Comparison of ENCODE assay signal across 8 mouse cellular contexts in genomic region chr13:12503238-12503751, GRCm38 (mm10). TPM values are rescaled to one million over a fixed set of nuclear protein-coding genes. Genes with fewer than 3 reads are reported as not detected.
A peak's percentile ranks its signal among the peaks of the same experiment; 100 is the strongest.
DNase-seq lines count a peak whose midpoint lies in the region; ATAC-seq and TF ChIP-seq lines count a peak whose summit lies in the region.

No protein-coding gene starts in this region.

- peaks cover 8% of the 10 kb centered on the region for H3K4me1 ChIP-seq in kidney, embryonic 16.5 days (ENCODE audit: insufficient read depth, low read length)
- H3K4me1 ChIP-seq in forebrain, embryonic 11.5 days (replicated peaks; ENCODE audit: control insufficient read depth, insufficient read depth, low read length), result peaks cover 5% of the 10 kb centered on the region; the same call in 1 of the 2 replicates
- peaks cover 54% of the 10 kb centered on the region for H3K4me1 ChIP-seq in thymus, adult 2 months (replicated peaks; ENCODE audit: control insufficient read depth, insufficient read depth, low read length)

- no peak for DNase-seq in kidney, postnatal 25 days
- DNase-seq in forebrain, embryonic 11.5 days (ENCODE audit: low spot score), result peak; percentile 59
- peak; percentile 70 for DNase-seq in mesoderm, embryonic 11.5 days (ENCODE audit: low read depth, low spot score)
- peak; percentile 35 for DNase-seq in thymus, adult 2 months
- DNase-seq in right cerebral cortex, postnatal 10 days (ENCODE audit: low spot score in 2 of 2), result no peak
- no peak for DNase-seq in layer of hippocampus, adult 8-10 months (ENCODE audit: low spot score in 2 of 2)
- DNase-seq in heart, adult 18-20 months, result no peak

- peak overlapping the region; percentile 60; the same call in 1 of the 2 replicates for H3K27ac ChIP-seq in kidney, embryonic 16.5 days (ENCODE audit: low read length)
- peak overlapping the region; percentile 63 for H3K27ac ChIP-seq in forebrain, embryonic 11.5 days (ENCODE audit: low read depth, low read length)
- peak overlapping the region; percentile 77 for H3K27ac ChIP-seq in thymus, adult 2 months (ENCODE audit: control insufficient read depth, insufficient read depth, low read length)

- H3K27me3 ChIP-seq in kidney, embryonic 16.5 days (ENCODE audit: insufficient read depth, low read length), result no peaks in the 10 kb centered on the region
- no peaks in the 10 kb centered on the region for H3K27me3 ChIP-seq in forebrain, embryonic 11.5 days (ENCODE audit: control insufficient read depth, insufficient read depth, low read length)
- H3K27me3 ChIP-seq in thymus, adult 2 months (ENCODE audit: control insufficient read depth, insufficient read depth, low read length), result no peaks in the 10 kb centered on the region

- H3K9me3 ChIP-seq in kidney, embryonic 16.5 days (ENCODE audit: low read length), result no peaks in the 10 kb centered on the region
- no peaks in the 10 kb centered on the region for H3K9me3 ChIP-seq in forebrain, embryonic 11.5 days (ENCODE audit: control insufficient read depth, low read length)

- TF ChIP-seq POLR2A in thymus, adult 2 months (IDR thresholded peaks at IDR 0.05; ENCODE audit: control insufficient read depth, extremely low read depth, insufficient read depth, low read length, poor library complexity), result no peak

- TF ChIP-seq CTCF in thymus, adult 2 months (IDR thresholded peaks at IDR 0.05; ENCODE audit: borderline replicate concordance, control insufficient read depth, extremely low read depth, insufficient read depth, low read length, poor library complexity), result no peak

- H3K36me3 ChIP-seq in kidney, embryonic 16.5 days (ENCODE audit: insufficient read depth, low read length), result no peaks in the 10 kb centered on the region
- no peaks in the 10 kb centered on the region for H3K36me3 ChIP-seq in forebrain, embryonic 11.5 days (ENCODE audit: control insufficient read depth, insufficient read depth, low read length)
- no peaks in the 10 kb centered on the region for H3K36me3 ChIP-seq in thymus, adult 2 months (ENCODE audit: control insufficient read depth, insufficient read depth, low read length)

- H3K9ac ChIP-seq in kidney, embryonic 16.5 days (replicated peaks; ENCODE audit: low read length), result peak overlapping the region; percentile 5; the same call in 1 of the 2 replicates
- H3K9ac ChIP-seq in forebrain, embryonic 11.5 days (ENCODE audit: low read length), result no peak overlapping the region

- ATAC-seq in kidney, embryonic 16.5 days (ENCODE audit: low FRiP score, low TSS enrichment), result peak; percentile 82
- peak; percentile 80 for ATAC-seq in forebrain, embryonic 11.5 days (replicated peaks; ENCODE audit: low FRiP score)

- H3K4me2 ChIP-seq in kidney, embryonic 16.5 days (replicated peaks; ENCODE audit: low read depth, low read length), result no peak overlapping the region
- no peak overlapping the region for H3K4me2 ChIP-seq in forebrain, embryonic 11.5 days (ENCODE audit: low read depth, low read length, severe bottlenecking)

- 31% methylated on average over 11 of the region's 11 CpGs for WGBS in kidney, embryonic 16.5 days
- 20% methylated on average over 11 of the region's 11 CpGs for WGBS in forebrain, embryonic 11.5 days
- 27% methylated on average over 11 of the region's 11 CpGs for WGBS in thymus, adult 2 months

- no peak overlapping the region for H3K4me3 ChIP-seq in kidney, embryonic 16.5 days (ENCODE audit: low read length)
- no peak overlapping the region for H3K4me3 ChIP-seq in forebrain, embryonic 11.5 days (ENCODE audit: low read depth, low read length)
- no peak overlapping the region for H3K4me3 ChIP-seq in thymus, adult 2 months (ENCODE audit: control insufficient read depth, insufficient read depth, low read length)

RNA-seq across cellular contexts. Expression of gene Edaradd, which starts 16.9 kb away (rescaled TPM):
- 2.6 and 2.7 TPM in 2 replicates for polyA plus RNA-seq in kidney, embryonic 16.5 days (2015; fragmentation: Nextera tagmentation; extraction: Ambion mirVana)
- polyA plus RNA-seq in forebrain, embryonic 11.5 days (2014; fragmentation: Nextera tagmentation; extraction: Ambion mirVana), result 1.5 and 1.8 TPM in 2 replicates
- polyA plus RNA-seq in thymus, adult 2 months (2012; rRNA removed), result 9.6 and 9.8 TPM in 2 replicates
- total RNA-seq in layer of hippocampus, adult 8-10 months (2022), result under 1 TPM; 0.16 to 0.28 (median 0.21) TPM
- under 1 TPM; 0.05 to 0.13 TPM for total RNA-seq in heart, adult 18-20 months (2021)

RNA-seq across cellular contexts. Expression of gene Lgals8, which starts 38.6 kb away (rescaled TPM):
- 24.8 and 26.5 TPM in 2 replicates for polyA plus RNA-seq in kidney, embryonic 16.5 days (2015; fragmentation: Nextera tagmentation; extraction: Ambion mirVana)
- polyA plus RNA-seq in forebrain, embryonic 11.5 days (2014; fragmentation: Nextera tagmentation; extraction: Ambion mirVana), result 9.6 and 10.2 TPM in 2 replicates
- polyA plus RNA-seq in thymus, adult 2 months (2012; rRNA removed), result 35.9 and 37.6 TPM in 2 replicates
- 10 to 100 TPM; 44.1 to 49.4 (median 45.2) TPM for total RNA-seq in layer of hippocampus, adult 8-10 months (2022)
- 10 to 100 TPM; 33.8 to 40.0 TPM for total RNA-seq in heart, adult 18-20 months (2021)

Comparison
In these comparisons a context has a peak if more than half of its experiments do, and no peak if none do; other contexts are left out.
1. DNase-seq: peak in forebrain, embryonic 11.5 days (single experiment), mesoderm, embryonic 11.5 days (single experiment) and thymus, adult 2 months (single experiment); none in kidney, postnatal 25 days (0 of 2), right cerebral cortex, postnatal 10 days (0 of 2), layer of hippocampus, adult 8-10 months (0 of 2) and heart, adult 18-20 months (0 of 2).
2. Peak in every context shown above with its lines, with median percentiles within 50 percentile points of each other: H3K27ac ChIP-seq.